Mouse (Mus musculus) heart, embryonic 15.5 days (tissue): Measurements from ENCODE around the gene Kctd8. TPM values are rescaled to one million over a fixed set of nuclear protein-coding genes. Genes with fewer than 3 reads are reported as not detected.

Experiments
- ATAC-seq: fragments of 200-750 bp; cut with Nextera tagmentation; replicated peaks from 2 replicates; pipeline ENCODE4 v1.8.0; 2017; ENCODE audit warnings: low read depth, moderate TSS enrichment; ENCODE audit not compliant: insufficient number of reproducible peaks, insufficient read depth, low FRiP score
- H3K27ac ChIP-seq: fragments of 300-500 bp; sonication (generic); 2 replicates; pipeline ENCODE4 v1.5.1; 2015; ENCODE audit warnings: mild to moderate bottlenecking, inconsistent platforms
- H3K27me3 ChIP-seq: fragments of 300-500 bp; sonication (generic); 2 replicates; pipeline ENCODE4 v1.6.1; 2015; ENCODE audit warnings: inconsistent platforms
- H3K36me3 ChIP-seq: fragments of 300-500 bp; sonication (generic); 2 replicates; pipeline ENCODE4 v1.6.1; 2015; ENCODE audit warnings: mild to moderate bottlenecking, inconsistent platforms
- H3K4me1 ChIP-seq: fragments of 300-500 bp; sonication (generic); replicated peaks from 2 replicates; pipeline ENCODE4 v1.6.1; 2015; ENCODE audit warnings: inconsistent platforms
- H3K4me2 ChIP-seq: fragments of 300-500 bp; sonication (generic); 2 replicates; pipeline ENCODE4 v1.6.1; 2015; ENCODE audit warnings: inconsistent platforms, mild to moderate bottlenecking, moderate library complexity
- H3K4me3 ChIP-seq: fragments of 300-500 bp; sonication (generic); 2 replicates; pipeline ENCODE4 v1.5.1; 2015; ENCODE audit warnings: mild to moderate bottlenecking, inconsistent platforms
- H3K9ac ChIP-seq: fragments of 300-500 bp; sonication (generic); 2 replicates; pipeline ENCODE4 v1.6.1; 2015; ENCODE audit warnings: mild to moderate bottlenecking, inconsistent platforms
- H3K9me3 ChIP-seq: fragments of 300-500 bp; sonication (generic); replicated peaks from 2 replicates; pipeline ENCODE4 v1.6.1; 2016; ENCODE audit warnings: inconsistent platforms
- WGBS: fragments of 180-500 bp; shearing (Covaris S2); methylation state at CpG from one replicate; pipeline ENCODE4 v1.1.7; 2015; ENCODE audit warnings: mixed read lengths; 5-methylcytosine and 5-hydroxymethylcytosine counted together
- polyA plus RNA-seq: library from polyadenylated mRNA; unstranded; fragments of >200 nt; fragmentation: Nextera tagmentation; extraction: Ambion mirVana; gene quantifications from 2 replicates; pipeline ENCODE4 v1.2.1, GENCODE M21; 2015

The Kctd8 gene
- polyA plus RNA-seq = 1.5 and 1.6 TPM in 2 replicates

DNA sequence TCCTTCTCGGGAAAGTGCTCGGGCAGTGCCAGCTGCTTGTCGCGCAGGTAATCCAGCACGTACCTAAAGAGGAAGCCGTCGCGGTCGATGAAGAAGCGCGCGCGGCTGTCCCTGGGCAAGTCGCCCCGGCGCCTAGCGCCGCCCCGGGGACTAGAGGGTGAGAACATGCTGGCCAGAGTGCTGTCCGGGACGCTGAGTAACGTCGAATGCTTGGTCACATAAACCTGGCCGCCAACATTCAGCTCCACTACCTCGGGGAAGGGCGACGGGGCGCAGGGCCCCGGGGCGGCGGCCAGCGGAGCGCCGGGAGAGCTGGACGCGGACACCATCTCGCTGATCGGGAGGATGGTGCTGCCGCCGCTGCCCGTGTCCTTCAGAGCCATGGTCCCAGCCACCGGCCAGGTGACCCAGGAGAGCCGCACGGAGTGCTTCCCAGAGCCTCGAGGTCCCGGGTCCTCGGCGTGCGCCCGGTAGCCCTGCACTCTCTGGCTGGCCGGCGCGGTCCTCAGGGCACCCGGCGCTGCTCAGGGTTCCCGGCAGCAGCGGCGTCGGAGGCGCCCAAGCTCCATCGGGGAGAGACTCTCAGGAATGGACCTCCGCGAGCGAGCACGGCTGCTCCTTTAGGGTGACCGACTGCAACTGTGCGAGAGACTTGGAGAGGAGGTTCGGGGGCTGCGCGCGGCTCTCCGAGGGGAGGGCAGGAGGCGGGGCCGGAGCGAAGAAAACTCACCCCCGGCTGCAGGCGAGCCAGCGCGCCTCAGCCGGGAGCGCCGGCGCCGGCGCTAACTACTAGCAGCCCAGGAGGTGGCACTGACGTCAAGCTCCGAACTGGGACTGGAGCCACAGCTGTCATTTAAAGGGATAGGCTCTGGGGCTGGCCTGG, at the start of gene Kctd8:
Kctd8 (minus strand) TSS at position 761 of the 883 bp plus-strand sequence.
- Histone ChIP-seq H3K4me3 (peak within 1 kb of the TSS; percentile 64), H3K9ac (peak within 1 kb of the TSS; percentile 55), H3K36me3 (no peaks in the 10 kb centered on the region), H3K27me3 (peaks cover 25% of the 10 kb centered on the region), H3K9me3 (no peaks in the 10 kb centered on the region), H3K4me1 (peaks cover 13% of the 10 kb centered on the region), H3K27ac (peak within 1 kb of the TSS; percentile 47; the same call in 1 of the 2 replicates), H3K4me2 (peak within 1 kb of the TSS; percentile 94)
- WGBS = under 1% methylated on average over 87 of the region's 87 CpGs
- peak; percentile 91 for ATAC-seq

DNA sequence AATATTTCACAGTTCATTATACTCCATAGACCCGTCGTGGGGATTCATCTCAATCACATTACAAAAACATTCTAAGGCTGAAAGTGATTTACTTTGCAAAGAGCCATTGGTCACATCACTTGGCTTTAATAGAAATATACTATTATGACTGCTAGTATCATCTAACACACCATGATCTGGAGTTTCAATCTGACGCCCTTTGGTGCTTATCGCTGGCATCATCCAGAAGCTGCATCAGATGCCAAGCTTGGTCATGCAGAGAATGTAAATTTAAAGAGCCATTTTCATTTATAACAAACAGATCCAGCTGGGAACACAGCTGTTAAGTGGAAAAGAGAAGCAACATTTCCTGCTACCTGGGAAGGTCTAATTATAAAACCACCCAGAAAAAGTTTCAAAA, 37.6 kb upstream of the Kctd8 start:
- no peak overlapping the region for H3K27ac ChIP-seq
- H3K4me2 ChIP-seq = no peak overlapping the region
- ATAC-seq = no peak
- no peaks in the 10 kb centered on the region for H3K9me3 ChIP-seq
- 83% methylated on average over 4 of the region's 4 CpGs for WGBS
- H3K36me3 ChIP-seq = no peaks in the 10 kb centered on the region
- H3K4me3 ChIP-seq = no peak overlapping the region
- no peaks in the 10 kb centered on the region for H3K27me3 ChIP-seq
- no peak overlapping the region for H3K9ac ChIP-seq
- no peaks in the 10 kb centered on the region for H3K4me1 ChIP-seq

DNA sequence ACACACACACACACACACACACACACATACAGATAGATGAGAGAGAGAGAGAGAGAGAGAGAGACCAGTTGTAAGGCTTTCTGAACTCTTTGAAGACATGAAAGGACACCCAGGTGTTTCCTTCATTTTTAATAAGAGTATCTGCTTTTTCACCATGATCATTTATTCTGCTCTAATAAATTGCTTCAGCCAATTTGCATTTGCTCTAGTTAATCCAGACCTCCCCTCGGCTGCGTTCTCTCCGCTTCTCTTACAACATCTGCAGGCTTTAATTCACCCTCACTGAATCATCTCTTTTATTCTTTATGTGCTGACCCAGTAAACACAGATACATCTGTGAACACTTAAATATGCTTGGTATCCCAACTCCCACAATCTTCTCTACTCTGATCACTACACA, 9.1 kb upstream of the Kctd8 start:
- no peak overlapping the region for H3K9ac ChIP-seq
- no peak overlapping the region for H3K4me3 ChIP-seq
- no peak for ATAC-seq
- H3K36me3 ChIP-seq = no peaks in the 10 kb centered on the region
- H3K9me3 ChIP-seq = no peaks in the 10 kb centered on the region
- no peaks in the 10 kb centered on the region for H3K27me3 ChIP-seq
- H3K4me1 ChIP-seq = no peaks in the 10 kb centered on the region
- 74% methylated on average over 3 of the region's 3 CpGs for WGBS
- H3K27ac ChIP-seq = no peak overlapping the region
- H3K4me2 ChIP-seq = no peak overlapping the region

DNA sequence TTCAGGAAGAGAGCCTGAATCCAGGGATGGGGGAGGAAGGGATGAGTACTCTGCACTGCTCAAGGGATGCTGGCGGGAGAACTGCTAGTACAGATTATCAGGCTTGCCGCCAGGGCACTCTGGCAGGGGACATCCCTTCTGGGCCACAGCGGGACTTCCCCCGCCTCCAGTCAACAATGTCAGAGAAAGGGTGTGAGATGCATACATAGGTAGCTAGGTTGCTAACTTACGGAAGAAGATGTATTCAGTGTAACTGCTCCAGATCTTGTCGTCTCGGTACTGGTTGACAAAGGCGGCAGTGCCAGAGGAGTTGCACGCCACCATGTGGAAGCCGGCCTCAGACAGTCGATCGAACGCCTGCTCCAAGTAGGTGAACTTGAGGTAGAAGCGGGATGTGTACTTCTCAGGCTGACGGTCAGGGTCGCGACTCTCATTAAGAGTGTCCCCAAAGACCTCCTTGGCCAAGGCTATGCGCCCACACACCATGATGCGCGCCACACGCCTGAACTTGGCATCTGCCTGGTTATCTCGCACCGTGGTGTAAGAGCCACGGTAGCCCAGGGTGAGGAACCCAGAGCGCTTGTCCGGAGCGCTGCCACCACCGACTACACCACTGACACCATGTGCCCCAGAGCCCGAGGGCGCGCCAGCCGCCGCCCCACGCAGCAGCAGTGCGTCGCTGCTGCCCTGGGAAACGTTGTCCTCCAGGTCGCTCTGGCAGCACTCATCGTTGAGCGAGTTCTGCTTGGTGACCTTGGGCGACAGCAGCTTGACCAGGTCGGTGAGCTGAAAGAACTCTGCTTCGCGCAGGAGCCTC, 1.2 kb downstream of the Kctd8 start:
- peaks cover 13% of the 10 kb centered on the region for H3K4me1 ChIP-seq
- no peaks in the 10 kb centered on the region for H3K36me3 ChIP-seq
- peaks cover 25% of the 10 kb centered on the region for H3K27me3 ChIP-seq
- peak overlapping the region; percentile 55 for H3K9ac ChIP-seq
- H3K4me3 ChIP-seq = peak overlapping the region; percentile 64
- H3K27ac ChIP-seq = no peak overlapping the region
- WGBS = under 1% methylated on average over 44 of the region's 44 CpGs
- no peaks in the 10 kb centered on the region for H3K9me3 ChIP-seq
- peak overlapping the region; percentile 94 for H3K4me2 ChIP-seq
- ATAC-seq = no peak

DNA sequence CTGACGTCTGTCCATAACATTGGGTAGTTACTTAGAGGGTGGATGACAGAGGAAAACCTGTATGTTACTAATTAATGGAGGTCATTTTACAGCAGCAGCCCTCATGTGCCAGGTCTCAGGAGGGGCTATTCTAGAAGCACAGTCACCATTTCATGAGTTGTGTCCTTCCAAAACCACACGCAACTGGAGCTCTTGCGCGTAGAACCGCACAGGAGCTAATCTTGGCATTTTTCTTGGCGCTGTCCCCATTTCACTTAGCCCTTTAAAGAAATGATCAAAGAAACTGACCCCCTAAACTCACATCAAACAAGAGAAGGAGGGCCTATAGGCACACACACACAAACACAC, 1.9 kb downstream of the Kctd8 start:
- peaks cover 13% of the 10 kb centered on the region for H3K4me1 ChIP-seq
- 66% methylated on average over 6 of the region's 6 CpGs for WGBS
- H3K9me3 ChIP-seq = no peaks in the 10 kb centered on the region
- H3K36me3 ChIP-seq = no peaks in the 10 kb centered on the region
- ATAC-seq = no peak
- H3K27me3 ChIP-seq = peaks cover 25% of the 10 kb centered on the region
- H3K9ac ChIP-seq = no peak overlapping the region
- H3K4me3 ChIP-seq = peak overlapping the region; percentile 64; the same call in 1 of the 2 replicates
- H3K27ac ChIP-seq = no peak overlapping the region
- peak overlapping the region; percentile 94; the same call in 1 of the 2 replicates for H3K4me2 ChIP-seq

DNA sequence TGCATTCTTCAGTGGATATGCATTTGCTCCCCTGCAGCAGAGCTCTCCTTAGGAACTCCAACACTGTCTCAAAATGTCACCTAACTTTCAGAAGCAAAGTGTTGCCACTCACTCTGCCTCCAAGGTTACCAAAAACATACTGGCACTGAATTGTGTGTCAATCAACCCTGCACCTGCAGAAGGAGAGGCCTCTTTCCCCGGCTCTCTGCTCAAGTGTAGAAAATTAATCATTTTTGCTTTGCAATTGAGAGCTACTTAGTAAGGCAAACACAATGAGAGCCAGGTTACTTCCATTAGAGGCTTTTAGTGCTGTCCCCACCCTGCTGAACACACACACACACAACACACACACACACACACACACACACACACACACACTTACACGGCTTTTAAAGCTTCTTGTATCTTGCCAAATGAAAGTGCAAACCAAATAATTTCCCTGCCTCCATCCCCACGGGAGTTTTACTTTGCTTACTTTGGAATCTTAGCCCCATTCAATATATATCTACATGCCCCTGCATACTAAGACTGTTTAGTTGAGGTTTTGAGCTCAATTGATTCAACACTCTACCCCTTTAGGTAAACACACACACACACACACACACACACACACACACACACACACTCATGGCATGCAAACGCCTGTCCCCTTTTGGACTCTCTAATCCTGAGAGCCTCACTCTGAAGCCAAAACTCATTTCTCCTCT, 2.4 kb downstream of the Kctd8 start:
- H3K9me3 ChIP-seq = no peaks in the 10 kb centered on the region
- WGBS = 44% methylated on average over 4 of the region's 4 CpGs
- H3K4me3 ChIP-seq = no peak overlapping the region

DNA sequence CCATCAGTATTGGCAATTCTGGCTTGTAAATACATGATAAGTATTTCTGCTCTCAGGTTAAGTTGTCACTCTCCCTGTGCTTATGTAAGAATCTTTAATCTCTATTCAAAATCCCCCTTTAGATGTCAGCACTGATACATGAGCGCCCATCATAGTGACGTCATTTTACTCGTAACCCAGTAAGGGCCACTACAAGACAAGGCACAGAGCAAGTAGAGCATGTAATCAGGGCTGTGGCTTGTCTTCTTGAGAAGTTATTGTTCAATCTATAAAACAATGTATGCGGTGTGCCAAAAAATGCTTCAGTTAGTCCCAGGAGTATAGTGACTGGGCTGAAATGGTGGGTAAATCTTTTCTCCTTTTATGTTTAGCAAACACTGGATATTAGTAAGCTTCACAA, 13.9 kb downstream of the Kctd8 start:
- Histone ChIP-seq H3K4me3 (no peak overlapping the region), H3K27me3 (no peaks in the 10 kb centered on the region), H3K4me2 (no peak overlapping the region), H3K36me3 (no peaks in the 10 kb centered on the region), H3K4me1 (no peaks in the 10 kb centered on the region), H3K9me3 (no peaks in the 10 kb centered on the region), H3K27ac (no peak overlapping the region), H3K9ac (no peak overlapping the region)
- ATAC-seq = no peak
- WGBS = 76% methylated on average over 4 of the region's 4 CpGs

More for the DNA sequence above, 2.4 kb downstream of the Kctd8 start:
- Histone ChIP-seq H3K27ac (no peak overlapping the region), H3K4me1 (peaks cover 13% of the 10 kb centered on the region), H3K27me3 (peaks cover 25% of the 10 kb centered on the region), H3K9ac (no peak overlapping the region), H3K36me3 (no peaks in the 10 kb centered on the region), H3K4me2 (no peak overlapping the region)
- ATAC-seq = no peak

DNA sequence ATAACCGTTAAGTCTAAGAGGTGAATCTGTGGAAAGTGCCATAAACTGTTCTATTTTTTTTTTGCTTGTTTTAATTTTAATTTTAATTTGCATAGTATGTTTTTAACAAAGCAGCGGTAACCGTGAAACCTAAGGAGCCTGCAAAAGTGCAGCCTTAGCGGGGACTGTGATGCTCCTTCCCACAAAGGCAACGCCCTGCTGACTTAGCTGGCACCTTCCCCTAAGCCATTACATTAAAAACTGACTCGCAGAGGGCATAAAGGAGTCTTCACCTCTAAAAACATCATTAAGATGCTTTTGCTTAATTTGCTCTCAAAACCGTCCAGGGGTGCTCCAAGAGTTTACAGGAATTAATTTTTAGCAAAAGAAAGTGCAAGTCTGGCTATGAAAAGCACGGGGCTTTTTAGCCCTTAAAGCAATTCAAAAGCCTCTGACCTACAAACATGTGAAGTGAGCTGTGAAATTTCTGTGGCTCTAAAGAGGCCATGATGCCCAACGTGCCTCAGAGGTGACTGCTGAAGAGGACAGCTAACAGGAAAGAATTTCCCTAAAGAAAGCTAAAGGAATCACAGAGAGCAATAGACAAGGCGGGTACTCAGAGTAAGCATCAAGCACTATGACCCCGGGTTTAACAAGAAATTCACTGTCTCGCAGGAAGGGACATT, 16.8 kb downstream of the Kctd8 start:
- Histone ChIP-seq H3K36me3 (no peaks in the 10 kb centered on the region), H3K27me3 (no peaks in the 10 kb centered on the region), H3K9me3 (no peaks in the 10 kb centered on the region), H3K9ac (no peak overlapping the region), H3K4me3 (no peak overlapping the region), H3K27ac (no peak overlapping the region), H3K4me2 (no peak overlapping the region), H3K4me1 (no peaks in the 10 kb centered on the region)
- no peak for ATAC-seq
- 68% methylated on average over 12 of the region's 12 CpGs for WGBS

DNA sequence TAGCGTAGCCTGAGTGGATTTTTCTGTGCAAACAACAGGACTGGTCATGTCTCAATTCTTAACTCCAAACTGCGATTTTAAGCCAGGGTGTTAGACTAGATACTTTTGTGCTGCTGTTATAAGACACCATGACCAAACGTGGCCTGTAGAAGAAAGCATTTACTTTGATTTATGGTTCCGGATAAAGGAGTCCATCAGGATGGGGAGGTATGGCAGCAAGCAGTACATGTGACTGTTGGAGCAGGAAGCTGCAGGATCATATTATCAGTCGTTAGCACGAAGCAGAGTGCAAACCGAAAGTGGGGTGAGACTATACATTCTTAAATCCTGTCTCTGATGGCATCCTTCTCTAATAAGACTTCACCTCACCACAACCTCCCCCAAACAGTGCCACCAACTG, 28.9 kb downstream of the Kctd8 start:
- no peak overlapping the region for H3K9ac ChIP-seq
- no peak overlapping the region for H3K4me3 ChIP-seq
- no peak for ATAC-seq
- H3K9me3 ChIP-seq = no peaks in the 10 kb centered on the region
- 73% methylated on average over 7 of the region's 7 CpGs for WGBS
- no peaks in the 10 kb centered on the region for H3K27me3 ChIP-seq
- no peaks in the 10 kb centered on the region for H3K4me1 ChIP-seq
- no peak overlapping the region for H3K27ac ChIP-seq
- H3K4me2 ChIP-seq = no peak overlapping the region
- no peaks in the 10 kb centered on the region for H3K36me3 ChIP-seq

DNA sequence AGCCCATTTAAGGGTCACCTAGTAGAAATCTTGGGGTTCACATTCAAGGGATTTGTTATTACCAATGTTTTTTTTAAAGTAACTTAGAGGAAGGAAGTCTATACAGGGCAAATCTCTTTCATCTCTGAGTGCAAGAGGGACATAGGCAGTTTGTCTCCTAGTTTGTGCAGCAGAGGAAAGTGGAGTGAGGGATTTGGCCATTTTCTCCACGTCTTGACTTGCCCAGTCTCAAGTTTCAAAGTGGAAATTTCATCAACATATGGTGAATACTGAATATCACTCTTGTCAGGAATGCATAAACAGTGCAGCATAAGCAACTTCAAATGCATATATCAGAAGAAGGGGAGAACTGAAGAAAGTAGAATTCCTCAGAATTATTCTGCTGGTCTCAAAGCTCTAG, 39.8 kb downstream of the Kctd8 start:
- ATAC-seq = no peak
- Histone ChIP-seq H3K27me3 (no peaks in the 10 kb centered on the region), H3K36me3 (no peaks in the 10 kb centered on the region), H3K9me3 (no peaks in the 10 kb centered on the region), H3K4me3 (no peak overlapping the region), H3K9ac (no peak overlapping the region), H3K4me1 (no peaks in the 10 kb centered on the region), H3K4me2 (no peak overlapping the region), H3K27ac (no peak overlapping the region)
- WGBS = 20% methylated on average over 1 of the region's 1 CpGs

DNA sequence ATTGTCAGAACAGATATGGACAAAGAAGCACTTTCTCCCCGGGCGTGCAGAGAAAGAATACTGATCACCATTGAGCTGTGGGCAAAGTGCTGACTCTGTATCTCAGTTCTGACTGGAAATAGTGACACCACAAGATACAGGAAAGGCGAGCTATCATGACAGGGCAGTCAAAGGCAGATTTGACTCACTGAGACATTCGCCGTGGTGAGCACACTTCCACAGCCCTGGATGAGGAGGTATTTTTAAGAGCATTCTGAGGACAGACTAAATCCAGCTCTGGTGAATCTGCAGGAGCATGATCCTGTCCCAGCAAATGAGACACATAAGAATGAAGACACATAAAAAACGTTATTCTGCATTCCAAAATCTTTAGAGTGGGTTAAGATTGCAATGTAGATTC, 49.1 kb downstream of the Kctd8 start:
- Histone ChIP-seq H3K27ac (no peak overlapping the region), H3K4me3 (no peak overlapping the region), H3K27me3 (no peaks in the 10 kb centered on the region), H3K4me2 (no peak overlapping the region), H3K9ac (no peak overlapping the region), H3K36me3 (no peaks in the 10 kb centered on the region), H3K4me1 (no peaks in the 10 kb centered on the region), H3K9me3 (no peaks in the 10 kb centered on the region)
- WGBS = 40% methylated on average over 6 of the region's 6 CpGs
- no peak for ATAC-seq
